Mouse (Mus musculus): Measurements from ENCODE around the gene Rps7.

Rps7 gene

DNA sequence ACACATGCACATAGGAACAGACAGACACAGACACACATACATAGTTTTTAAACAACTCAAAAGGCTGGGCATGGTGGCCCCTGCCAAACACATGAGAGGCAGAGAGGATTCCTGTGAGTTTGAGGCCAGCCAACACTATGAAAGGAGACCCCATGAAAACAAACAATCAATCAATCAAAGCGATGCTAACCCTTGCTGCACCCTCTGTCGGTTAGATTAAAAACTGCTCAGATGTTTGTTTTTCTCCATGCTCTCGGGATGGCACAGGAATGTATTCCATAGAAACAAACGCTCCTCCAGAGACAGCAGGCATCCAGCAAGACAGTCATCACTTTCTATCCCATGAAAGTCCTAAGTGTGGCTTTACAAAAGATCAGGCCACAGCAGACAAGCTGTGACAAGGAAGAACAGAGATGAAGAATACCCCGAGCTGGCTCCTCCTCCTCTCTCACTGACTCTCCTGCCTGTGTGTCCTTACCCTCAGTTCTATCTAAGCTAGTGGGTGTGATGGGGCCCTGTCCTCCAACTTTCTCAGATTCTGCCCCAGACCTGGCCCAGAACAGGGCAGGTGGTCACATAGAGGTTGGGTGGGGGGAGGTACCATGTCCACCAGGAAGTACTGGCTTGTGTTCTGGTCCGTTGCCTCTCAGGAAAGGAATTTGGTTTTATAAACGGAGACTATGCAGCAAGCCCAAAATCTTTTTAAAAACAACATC lies 14.1 kb downstream of the Rps7 start:
- in situ Hi-C loops (cut with MboI, MseI): no loop called here

DNA sequence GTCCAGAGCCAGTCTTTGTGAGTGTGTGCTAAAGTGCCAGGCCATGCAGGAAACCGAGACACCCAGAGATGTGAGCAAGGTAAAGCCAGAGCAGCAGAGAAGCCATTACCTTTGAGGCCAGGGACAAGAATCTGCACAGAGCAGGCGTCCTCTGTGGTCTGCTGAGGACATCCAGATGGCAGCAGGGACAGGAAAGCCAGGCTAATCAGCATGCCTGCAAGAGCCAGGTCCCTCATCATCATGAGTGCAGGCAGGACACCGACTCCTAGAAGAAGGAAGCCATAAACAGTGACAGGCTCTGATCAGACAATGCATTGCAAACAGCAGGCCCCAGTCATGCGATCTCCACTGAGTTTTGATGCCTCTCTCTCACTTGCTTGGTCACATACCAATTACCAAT lies 18.5 kb downstream of the Rps7 start:
- in situ Hi-C loops (cut with MboI, MseI): no loop called here

DNA sequence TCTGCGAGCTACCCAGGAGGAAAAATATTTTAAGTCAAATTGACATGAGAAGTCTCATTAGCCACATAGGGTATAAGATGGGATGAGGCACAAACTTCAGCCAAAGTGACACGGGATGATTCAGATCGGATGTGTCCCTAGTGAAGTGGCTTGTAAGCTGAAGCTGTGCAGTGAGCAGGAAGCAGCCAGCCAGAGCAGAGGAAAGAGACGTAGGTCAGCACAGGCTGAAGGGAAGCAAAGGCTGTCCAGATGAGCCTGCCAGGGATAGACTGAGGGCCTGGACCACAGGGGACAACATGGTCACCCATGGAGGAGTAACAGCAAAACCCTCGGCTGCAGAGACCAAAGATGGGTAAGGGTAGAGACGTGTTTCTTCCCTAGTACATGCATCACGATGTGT lies 21.4 kb downstream of the Rps7 start:
- in situ Hi-C loops (cut with MboI, MseI): no loop called here

DNA sequence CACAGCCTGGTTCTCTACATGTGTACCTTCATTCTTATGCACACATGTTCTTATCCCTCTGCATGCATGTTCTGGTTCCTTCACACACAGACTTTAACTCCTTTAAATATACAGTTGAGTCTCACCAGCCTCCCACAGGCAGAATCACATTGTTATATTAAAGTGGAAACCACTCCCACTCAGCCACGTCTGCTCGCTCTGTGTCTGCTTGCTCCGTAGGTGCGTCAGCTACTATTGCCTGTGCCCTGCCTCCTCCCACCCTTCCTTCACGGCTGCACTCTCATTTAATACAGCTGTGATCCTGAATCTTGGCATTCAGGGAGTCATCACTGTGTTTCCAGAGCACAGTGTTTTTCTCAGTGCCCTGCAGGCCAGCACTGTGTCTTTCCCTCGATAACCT lies 23.4 kb downstream of the Rps7 start:
- in situ Hi-C loops (cut with MboI, MseI): no loop called here

DNA sequence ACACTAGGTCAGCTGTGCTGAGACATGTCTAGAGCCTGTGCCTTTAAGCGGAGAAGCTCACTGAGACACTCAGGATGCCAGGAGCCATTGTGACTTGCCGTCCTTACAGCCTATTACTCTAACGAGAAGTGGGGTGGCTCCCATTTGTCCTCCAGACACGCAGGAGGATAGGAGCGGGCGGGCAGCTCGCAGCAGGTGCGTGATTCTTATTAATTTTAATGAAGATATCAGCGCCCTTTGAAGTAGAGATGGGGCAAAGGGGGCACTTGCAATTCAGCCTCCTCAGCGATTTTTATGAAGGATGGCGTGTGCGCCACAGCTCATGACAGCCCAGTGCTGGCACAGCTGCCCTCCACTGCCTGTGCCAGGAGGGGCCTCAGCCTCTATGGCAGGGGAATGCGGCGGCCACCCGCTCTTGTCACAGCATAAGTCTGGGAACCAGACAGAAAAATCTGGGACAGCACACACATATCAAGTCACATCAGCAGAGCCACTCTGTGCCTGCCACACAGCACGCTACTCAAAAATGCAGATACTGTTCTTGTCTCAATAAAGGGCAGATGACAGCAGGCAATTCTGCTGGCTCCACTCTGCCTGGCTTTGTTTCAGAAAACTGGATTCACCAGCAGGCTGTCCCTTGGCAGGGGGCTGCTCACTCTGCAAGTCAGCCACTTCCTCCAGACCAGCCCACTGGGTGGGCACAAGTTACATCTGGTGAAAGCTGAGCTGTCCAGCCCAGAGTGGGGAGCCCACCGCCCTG lies 28.0 kb downstream of the Rps7 start:
- in situ Hi-C loops (cut with MboI, MseI): no loop called here

DNA sequence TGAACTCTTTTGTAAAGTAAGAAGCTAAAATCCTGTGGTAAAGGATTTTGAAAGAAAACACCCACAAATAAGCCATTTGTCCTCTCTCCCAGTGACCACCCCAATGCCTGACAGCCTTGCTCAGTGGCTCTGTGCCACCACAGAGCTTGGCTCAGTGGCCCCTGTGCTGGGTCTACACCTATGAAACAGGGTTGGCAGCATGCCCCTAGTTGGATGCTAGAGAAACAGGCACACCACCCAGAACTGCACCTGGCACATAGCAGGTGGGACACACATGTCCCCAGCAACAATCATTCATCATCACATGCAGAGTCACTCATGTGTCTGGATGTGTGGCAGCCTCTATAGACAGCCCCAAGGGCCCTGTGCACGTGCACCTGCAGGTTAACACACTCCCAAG lies 32.3 kb downstream of the Rps7 start:
- in situ Hi-C loops (cut with MboI, MseI): no loop called here

DNA sequence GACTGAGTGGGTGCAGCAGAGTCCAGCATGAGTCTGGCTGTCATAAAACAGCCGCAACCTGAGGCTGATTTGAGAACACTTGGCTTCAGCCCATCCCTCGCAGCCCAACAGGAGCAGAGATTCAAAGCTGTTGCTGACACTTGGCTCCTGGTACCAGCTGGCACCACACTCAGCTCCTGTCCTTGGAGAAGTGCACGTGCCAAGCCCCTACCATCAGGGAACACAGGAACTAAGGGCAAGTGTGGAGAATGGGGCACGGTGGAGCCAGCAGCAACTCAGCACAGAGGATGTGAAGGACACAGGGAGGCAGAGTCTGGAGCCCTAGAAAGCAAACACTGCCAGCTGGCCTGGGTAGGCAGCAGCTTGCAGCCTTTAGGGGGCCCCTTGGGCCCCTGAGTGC lies 33.5 kb downstream of the Rps7 start:
- in situ Hi-C loops (cut with MboI, MseI): no loop called here

DNA sequence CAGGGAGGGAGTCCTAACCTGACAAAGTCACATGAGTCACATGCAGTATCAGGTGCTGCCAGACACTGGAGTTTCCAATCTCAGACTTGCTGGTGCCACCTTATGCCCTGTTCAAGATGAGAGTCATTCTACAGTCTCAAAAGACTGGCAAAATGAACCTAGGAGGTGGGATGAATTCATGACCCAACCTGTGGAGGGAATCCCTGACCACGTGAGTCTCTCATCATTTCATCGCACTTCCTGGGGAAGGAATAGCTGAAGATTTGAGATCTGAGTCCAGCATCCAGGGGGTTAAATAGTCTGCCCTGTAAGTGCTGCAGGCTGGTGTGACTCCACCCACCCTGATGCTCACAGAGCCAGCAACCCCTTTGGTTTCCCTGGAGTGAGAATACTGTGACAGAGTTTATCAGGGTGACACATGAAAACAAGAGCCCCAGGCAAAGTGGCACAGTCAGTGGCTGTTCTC lies 37.2 kb downstream of the Rps7 start:
- in situ Hi-C loops (cut with MboI, MseI): loop anchor here (25.0 kb wide), 2 partner anchors 1314 to 1439 kb away; no protein-coding TSS in a partner anchor

DNA sequence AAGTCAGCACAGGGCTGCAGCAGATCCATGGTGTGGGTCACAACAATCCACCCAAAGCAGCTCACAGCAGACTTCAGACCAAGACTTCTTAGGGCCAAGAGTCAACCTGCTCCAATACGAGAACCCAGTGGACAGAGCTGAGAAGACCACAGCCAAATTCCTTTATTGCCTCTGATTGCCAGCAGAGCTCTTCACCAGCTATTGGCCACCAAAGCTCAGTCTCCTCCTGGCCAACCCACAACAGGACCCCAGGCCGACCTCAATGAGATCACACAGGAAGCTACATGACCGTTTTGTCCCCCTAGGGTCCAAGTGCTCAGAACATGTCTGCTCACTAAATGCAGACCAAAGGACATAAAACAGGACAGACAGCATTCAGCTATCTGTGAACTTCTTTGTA lies 37.6 kb downstream of the Rps7 start:
- in situ Hi-C loops (cut with MboI, MseI): loop anchor here (25.0 kb wide), 2 partner anchors 1314 to 1439 kb away; no protein-coding TSS in a partner anchor

DNA sequence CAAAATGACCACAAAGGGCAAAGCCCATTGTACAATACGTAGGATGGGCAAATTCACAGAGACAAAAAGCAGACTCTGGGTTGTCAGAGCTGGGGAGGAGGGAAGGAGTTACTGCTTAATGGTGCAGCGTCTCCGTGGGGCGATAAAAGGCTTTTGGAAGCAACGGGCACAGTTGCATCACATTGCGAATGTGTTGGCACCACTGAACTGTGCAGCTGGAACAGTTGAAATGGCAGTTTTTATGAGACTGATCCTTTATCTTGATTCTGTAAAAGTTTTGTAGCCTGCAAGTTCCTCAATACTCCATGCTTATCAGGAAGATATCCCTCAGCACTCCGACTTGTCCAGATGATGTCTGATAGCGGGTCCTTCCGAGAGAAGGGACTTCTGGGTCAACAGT lies 38.1 kb downstream of the Rps7 start:
- in situ Hi-C loops (cut with MboI, MseI): loop anchor here (25.0 kb wide), 2 partner anchors 1315 to 1440 kb away; no protein-coding TSS in a partner anchor

DNA sequence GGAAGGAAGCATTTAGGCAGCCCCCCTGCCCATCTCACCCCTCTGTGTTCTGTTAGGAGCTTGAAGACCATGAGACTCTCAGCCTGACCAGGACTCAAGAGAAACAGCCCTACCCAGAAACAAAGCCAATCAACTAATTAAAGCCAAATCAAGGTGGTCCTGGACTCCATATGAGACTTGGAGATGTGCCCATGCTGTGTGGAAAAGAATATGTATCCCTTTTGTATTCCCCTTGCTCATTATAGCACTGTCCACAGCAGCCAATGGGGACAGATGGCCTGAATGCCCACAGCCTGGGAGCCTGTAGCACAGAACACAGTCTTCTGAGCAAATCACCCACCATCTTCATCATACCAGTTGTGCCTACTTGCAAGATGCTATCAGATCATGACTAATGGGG lies 38.9 kb downstream of the Rps7 start:
- in situ Hi-C loops (cut with MboI, MseI): loop anchor here (25.0 kb wide), 2 partner anchors 1315 to 1440 kb away; no protein-coding TSS in a partner anchor

DNA sequence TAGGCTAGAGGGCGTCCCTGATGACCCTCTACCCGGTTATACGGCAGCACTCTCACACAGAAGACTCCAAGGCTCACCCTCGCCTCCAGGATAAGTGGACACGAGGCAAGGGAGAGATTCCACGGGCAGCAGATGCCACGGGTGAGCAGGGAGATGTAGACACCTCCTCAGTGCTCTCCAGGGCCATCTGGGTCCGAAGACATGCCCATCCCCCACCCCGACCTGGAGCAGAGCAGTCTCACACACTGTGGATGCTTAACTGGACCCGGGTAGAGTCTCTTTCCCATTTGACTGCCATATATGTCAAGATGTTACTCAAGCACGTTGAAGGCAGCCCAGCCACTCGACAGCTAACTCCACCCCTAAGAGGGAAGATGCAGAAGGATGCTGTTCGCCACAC lies 45.3 kb downstream of the Rps7 start:
- in situ Hi-C loops (cut with MboI, MseI): loop anchor here (25.0 kb wide), 2 partner anchors 1322 to 1447 kb away; no protein-coding TSS in a partner anchor

DNA sequence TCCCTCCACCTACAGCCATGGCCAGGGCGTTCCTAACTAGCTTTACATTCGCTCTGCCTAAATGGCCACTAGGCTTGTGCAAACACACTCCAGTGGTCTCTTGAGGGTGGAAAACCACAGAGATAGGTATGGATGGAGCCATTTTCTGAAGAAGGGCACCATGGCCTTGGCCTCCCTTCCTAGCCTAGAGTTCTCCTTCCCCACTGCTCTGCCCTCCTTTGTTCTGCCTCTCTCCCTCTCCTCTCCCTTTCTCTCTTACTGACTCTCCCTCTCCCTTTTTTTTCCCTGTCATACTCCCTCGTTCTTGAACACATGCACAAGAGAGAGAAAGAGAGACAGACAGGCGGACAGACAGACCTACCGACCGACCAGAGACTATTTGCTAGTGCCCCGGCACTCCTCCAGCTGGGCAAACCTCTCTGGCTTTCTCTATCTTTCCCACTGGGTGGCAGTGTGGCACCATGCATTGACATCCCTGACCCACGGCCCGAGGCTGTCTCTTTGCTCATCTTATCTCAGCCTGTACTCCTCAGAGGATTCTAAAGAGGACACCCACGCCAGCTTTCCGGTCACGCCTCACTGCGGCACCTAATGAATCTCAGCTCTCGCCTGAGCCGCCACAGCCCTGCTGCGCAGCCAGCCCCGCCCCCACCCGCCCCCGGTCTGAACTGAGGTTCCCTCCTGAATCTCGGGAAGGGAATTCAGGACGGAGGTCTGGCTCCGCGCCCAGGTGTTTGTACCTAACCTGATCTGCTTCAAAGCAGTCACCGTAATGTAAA lies 46.5 kb downstream of the Rps7 start:
- in situ Hi-C loops (cut with MboI, MseI): loop anchor here (25.0 kb wide), 2 partner anchors 1323 to 1448 kb away; no protein-coding TSS in a partner anchor

DNA sequence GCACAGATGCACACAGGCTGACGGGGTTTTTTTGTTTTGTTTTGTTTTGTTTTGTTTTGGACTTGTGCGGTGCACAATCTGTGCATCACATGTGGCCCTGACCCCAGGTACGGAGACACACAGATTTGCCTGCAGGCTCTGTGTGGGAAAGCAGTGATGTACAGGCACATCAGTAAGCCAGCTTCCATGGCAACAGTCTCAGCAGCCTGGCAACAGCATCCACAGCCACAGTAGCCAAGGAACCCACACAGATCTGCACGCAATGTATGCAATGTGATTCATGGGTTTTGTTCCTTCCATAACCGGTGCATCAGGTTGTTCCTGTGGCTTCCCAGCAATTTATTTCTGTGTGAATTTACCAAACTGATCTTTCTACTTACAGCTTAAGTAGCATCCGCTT lies 47.8 kb downstream of the Rps7 start:
- in situ Hi-C loops (cut with MboI, MseI): loop anchor here (25.0 kb wide), 2 partner anchors 1324 to 1449 kb away; no protein-coding TSS in a partner anchor

DNA sequence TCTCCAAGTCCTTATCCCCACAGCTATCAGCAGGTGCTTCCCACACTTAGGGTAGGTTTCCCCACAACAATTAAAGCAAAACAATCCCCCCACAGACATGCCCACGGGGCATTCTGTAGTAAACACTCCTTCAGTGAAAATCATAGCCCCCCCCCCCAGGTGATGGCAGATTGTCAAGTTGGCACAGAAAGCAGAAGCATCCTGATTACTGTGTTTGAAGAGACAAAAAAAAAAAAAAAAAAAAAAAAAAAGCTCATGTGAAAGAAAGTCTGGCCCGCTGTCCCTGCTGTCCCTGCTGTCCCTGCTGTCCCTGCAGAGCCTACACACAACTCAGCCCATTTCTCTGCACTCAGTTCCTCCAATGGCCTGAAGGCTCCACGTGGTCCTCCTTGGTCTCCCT lies 51.7 kb downstream of the Rps7 start:
- in situ Hi-C loops (cut with MboI, MseI): loop anchor here (25.0 kb wide), 2 partner anchors 1328 to 1453 kb away; no protein-coding TSS in a partner anchor

DNA sequence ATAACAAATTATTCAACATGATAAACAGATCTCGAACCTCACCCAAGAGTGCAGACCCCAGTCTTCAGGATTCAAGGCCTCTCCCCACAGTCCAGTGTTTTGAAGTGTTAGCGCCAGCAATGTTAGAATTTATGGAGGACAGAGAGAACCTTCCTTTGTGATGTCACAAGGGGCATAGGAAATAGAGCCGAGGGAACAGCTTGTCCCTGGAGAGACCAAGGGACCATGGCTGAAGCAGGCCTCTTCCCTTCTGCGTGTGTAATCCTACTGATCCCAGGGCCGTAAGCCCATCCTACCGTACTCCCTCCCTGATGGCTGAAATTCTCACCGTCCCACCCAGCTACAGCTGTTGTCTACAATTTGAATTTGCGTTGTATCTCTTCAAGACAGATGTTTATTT lies 53.3 kb downstream of the Rps7 start, which contains the start of gene Allc:
TSS of gene Allc (minus strand) at position 101 of the 400 bp plus-strand sequence.
- in situ Hi-C loops (cut with MboI, MseI): loop anchor here (25.0 kb wide), 2 partner anchors 1330 to 1455 kb away; no protein-coding TSS in a partner anchor

All from T-helper 2 cell (primary cell).